Mouse (Mus musculus): ENCODE measurements at regions not wholly inside any gene's neighbourhood (a gene's known extent, or its start where the extent isn't known, plus 50 kb on each side); places are given as distances from the start of the nearest gene placed in this dataset.

- intact Hi-C loops (cut with DNase I) = no loop called here
- no peak for DNase-seq (ENCODE audit: extremely low spot score in 1 of 2, low spot score in 2 of 2)
- no peak overlapping the region for H3K27ac ChIP-seq
- H3K4me3 ChIP-seq = no peak overlapping the region
- TF ChIP-seq CTCF (IDR thresholded peaks at IDR 0.05) = no peak
These were observed 53.4 kb upstream of the Trpc3 start for GRCm38 (mm10) chr3:36743399-36743798.

- Histone ChIP-seq H3K27ac (no peak overlapping the region), H3K4me3 (no peak overlapping the region)
- no peak for DNase-seq (ENCODE audit: extremely low spot score in 1 of 2, low spot score in 2 of 2)
- intact Hi-C loops (cut with DNase I) = loop anchor here (5.0 kb wide), 1 partner anchor 112 kb away; no protein-coding TSS in a partner anchor
- no peak for TF ChIP-seq CTCF (IDR thresholded peaks at IDR 0.05)
These were observed 64.5 kb upstream of the Trpc3 start for GRCm38 (mm10) chr3:36754358-36754950.

- DNase-seq (ENCODE audit: extremely low spot score in 1 of 2, low spot score in 2 of 2) = no peak
- intact Hi-C loops (cut with DNase I) = no loop called here
- no peak overlapping the region for H3K4me3 ChIP-seq
- H3K27ac ChIP-seq = no peak overlapping the region
- TF ChIP-seq CTCF (IDR thresholded peaks at IDR 0.05) = no peak
These were observed 72.2 kb upstream of the Trpc3 start for GRCm38 (mm10) chr3:36762065-36762653.

- TF ChIP-seq CTCF (IDR thresholded peaks at IDR 0.05) = no peak
- H3K27ac ChIP-seq = no peak overlapping the region
- no peak overlapping the region for H3K4me3 ChIP-seq
- DNase-seq (ENCODE audit: extremely low spot score in 1 of 2, low spot score in 2 of 2) = no peak
- intact Hi-C loops (cut with DNase I) = no loop called here
These were observed 72.9 kb upstream of the Trpc3 start for GRCm38 (mm10) chr3:36762847-36763246.

- intact Hi-C loops (cut with DNase I) = no loop called here
- no peak for DNase-seq (ENCODE audit: extremely low spot score in 1 of 2, low spot score in 2 of 2)
- TF ChIP-seq CTCF (IDR thresholded peaks at IDR 0.05) = no peak
These were observed 74.8 kb upstream of the Trpc3 start for GRCm38 (mm10) chr3:36764741-36765140.

GRCm38 (mm10) chr3:36770096-36770495 lies 80.1 kb upstream of the Trpc3 start:
- TF ChIP-seq CTCF (IDR thresholded peaks at IDR 0.05) = no peak
- H3K4me3 ChIP-seq = no peak overlapping the region
- DNase-seq (ENCODE audit: extremely low spot score in 1 of 2, low spot score in 2 of 2) = no peak
- intact Hi-C loops (cut with DNase I) = no loop called here
- H3K27ac ChIP-seq = no peak overlapping the region

More at GRCm38 (mm10) chr3:36764741-36765140, 74.8 kb upstream of the Trpc3 start:
- Histone ChIP-seq H3K4me3 (no peak overlapping the region), H3K27ac (no peak overlapping the region)

- Histone ChIP-seq H3K4me3 (no peak overlapping the region), H3K27ac (no peak overlapping the region)
- intact Hi-C loops (cut with DNase I) = no loop called here
- DNase-seq (ENCODE audit: extremely low spot score in 1 of 2, low spot score in 2 of 2) = no peak
- no peak for TF ChIP-seq CTCF (IDR thresholded peaks at IDR 0.05)
These were observed 81.0 kb upstream of the Trpc3 start for GRCm38 (mm10) chr3:36771011-36771410.

- no peak for TF ChIP-seq CTCF (IDR thresholded peaks at IDR 0.05)
- no peak overlapping the region for H3K27ac ChIP-seq
- DNase-seq (ENCODE audit: extremely low spot score in 1 of 2, low spot score in 2 of 2) = no peak
- intact Hi-C loops (cut with DNase I) = no loop called here
- no peak overlapping the region for H3K4me3 ChIP-seq
These were observed 84.1 kb upstream of the Trpc3 start for GRCm38 (mm10) chr3:36774023-36774422.

- Histone ChIP-seq H3K27ac (no peak overlapping the region), H3K4me3 (no peak overlapping the region)
- intact Hi-C loops (cut with DNase I) = no loop called here
- no peak for DNase-seq (ENCODE audit: extremely low spot score in 1 of 2, low spot score in 2 of 2)
- no peak for TF ChIP-seq CTCF (IDR thresholded peaks at IDR 0.05)
These were observed 84.5 kb upstream of the 4932438A13Rik start for GRCm38 (mm10) chr3:36778448-36778847.

- no peak for TF ChIP-seq CTCF (IDR thresholded peaks at IDR 0.05)
- no peak for DNase-seq (ENCODE audit: extremely low spot score in 1 of 2, low spot score in 2 of 2)
- intact Hi-C loops (cut with DNase I) = no loop called here
- Histone ChIP-seq H3K27ac (no peak overlapping the region), H3K4me3 (no peak overlapping the region)
These were observed 76.3 kb upstream of the 4932438A13Rik start for GRCm38 (mm10) chr3:36786581-36786980.

- no peak overlapping the region for H3K4me3 ChIP-seq
- no peak for TF ChIP-seq CTCF (IDR thresholded peaks at IDR 0.05)
- DNase-seq (ENCODE audit: extremely low spot score in 1 of 2, low spot score in 2 of 2) = no peak
- H3K27ac ChIP-seq = no peak overlapping the region
- intact Hi-C loops (cut with DNase I) = no loop called here
These were observed 72.7 kb upstream of the 4932438A13Rik start for GRCm38 (mm10) chr3:36790245-36790644.

- TF ChIP-seq CTCF (IDR thresholded peaks at IDR 0.05) = no peak
- intact Hi-C loops (cut with DNase I) = no loop called here
- DNase-seq (ENCODE audit: extremely low spot score in 1 of 2, low spot score in 2 of 2) = no peak
These were observed 65.9 kb upstream of the 4932438A13Rik start for GRCm38 (mm10) chr3:36797025-36797424.

More at GRCm38 (mm10) chr3:36797025-36797424, 65.9 kb upstream of the 4932438A13Rik start:
- no peak overlapping the region for H3K4me3 ChIP-seq
- H3K27ac ChIP-seq = no peak overlapping the region

Data from left cerebral cortex, adult 2 months (tissue).